Mouse (Mus musculus): ENCODE data around the gene Map4k4. TPM values are rescaled to one million over a fixed set of nuclear protein-coding genes. Genes with fewer than 3 reads are reported as not detected.
A peak's percentile ranks its signal among the peaks of the same experiment; 100 is the strongest.

Map4k4 gene
- polyA plus RNA-seq, 1 experiment from 2014 or later: 45.4 TPM

DNA sequence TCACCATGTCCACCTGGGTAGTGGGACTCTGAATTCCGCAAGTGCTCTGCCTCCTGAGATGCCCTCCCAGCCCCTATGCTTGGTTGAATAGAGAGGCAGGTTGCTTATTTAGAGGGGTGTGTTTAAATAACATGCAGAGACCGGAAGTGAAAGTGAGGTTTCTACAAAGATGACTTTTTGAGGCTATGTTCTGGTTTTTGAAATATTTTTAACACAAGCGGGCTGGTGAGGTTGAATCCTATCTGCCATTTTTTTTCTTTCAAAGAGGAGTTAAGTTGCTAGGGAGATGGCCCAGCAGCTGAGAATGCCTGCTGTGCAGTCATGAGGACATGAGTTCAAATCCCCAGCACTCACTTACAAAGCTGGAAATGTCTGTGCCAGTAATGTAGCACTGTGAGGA, 4.0 kb downstream of the Map4k4 start:
- no peak overlapping the region for H3K4me3 ChIP-seq

DNA sequence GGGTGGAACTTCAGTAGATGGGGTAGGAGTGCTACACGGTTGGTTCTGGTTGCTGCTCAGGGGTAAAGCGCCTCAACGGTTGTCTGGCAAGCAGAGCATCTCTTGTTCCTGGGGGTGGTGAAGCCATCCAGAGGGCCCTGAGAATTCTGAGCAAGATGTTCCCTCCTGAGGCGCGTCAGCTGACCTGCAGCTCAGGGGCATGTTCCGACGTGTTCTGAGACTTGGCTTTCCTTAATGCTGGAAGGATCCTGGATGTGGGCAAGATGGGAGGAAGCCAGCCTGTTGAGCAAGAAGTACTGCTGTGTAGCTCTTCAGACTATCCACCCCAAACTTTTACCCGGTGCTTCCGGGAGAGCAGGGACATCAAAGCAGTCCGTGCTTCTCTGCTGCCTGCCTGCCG, 6.2 kb downstream of the Map4k4 start:
- H3K4me3 ChIP-seq: no peak overlapping the region
- peaks cover 85% of the 10 kb centered on the region for H3K36me3 ChIP-seq
- no peak overlapping the region for H3K27ac ChIP-seq
- H3K27me3 ChIP-seq (ENCODE audit: low read depth, poor library complexity, severe bottlenecking): no peaks in the 10 kb centered on the region
- H3K4me1 ChIP-seq: peaks cover 58% of the 10 kb centered on the region
- 63% methylated on average over 11 of the region's 11 CpGs for WGBS
- no peak for DNase-seq (ENCODE audit: low spot score)
- H3K9me3 ChIP-seq (replicated peaks): no peaks in the 10 kb centered on the region

More for the DNA sequence above, 4.0 kb downstream of the Map4k4 start:
- DNase-seq (ENCODE audit: low spot score): no peak
- H3K36me3 ChIP-seq: peaks cover 63% of the 10 kb centered on the region
- no peak overlapping the region for H3K27ac ChIP-seq
- no peaks in the 10 kb centered on the region for H3K27me3 ChIP-seq (ENCODE audit: low read depth, poor library complexity, severe bottlenecking)
- no peaks in the 10 kb centered on the region for H3K9me3 ChIP-seq (replicated peaks)
- 98% methylated on average over 3 of the region's 3 CpGs for WGBS
- peaks cover 64% of the 10 kb centered on the region for H3K4me1 ChIP-seq

DNA sequence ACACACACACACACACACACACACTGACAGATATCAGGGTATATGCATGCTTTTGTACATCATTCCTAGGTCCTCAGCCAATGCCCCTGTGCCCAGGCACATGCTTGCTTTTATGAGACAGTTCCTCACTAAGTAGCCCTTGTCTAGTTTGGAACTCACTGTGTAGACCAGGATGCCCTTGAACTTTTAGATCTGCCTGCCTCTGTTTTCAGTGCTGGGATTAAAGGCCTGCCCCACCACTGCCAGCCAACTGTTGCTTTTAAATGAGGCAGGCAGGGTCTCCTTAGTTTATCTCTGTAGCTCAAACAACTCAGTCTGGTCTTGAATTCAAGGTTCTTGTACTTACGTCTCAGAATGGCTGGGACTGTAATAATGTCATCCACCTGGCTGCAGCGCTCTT, 8.3 kb downstream of the Map4k4 start:
- 94% methylated on average over 2 of the region's 2 CpGs for WGBS
- H3K36me3 ChIP-seq: peaks cover 95% of the 10 kb centered on the region
- peaks cover 42% of the 10 kb centered on the region for H3K4me1 ChIP-seq
- H3K27me3 ChIP-seq (ENCODE audit: low read depth, poor library complexity, severe bottlenecking): no peaks in the 10 kb centered on the region
- no peak overlapping the region for H3K4me3 ChIP-seq
- H3K9me3 ChIP-seq (replicated peaks): no peaks in the 10 kb centered on the region
- no peak overlapping the region for H3K27ac ChIP-seq
- DNase-seq (ENCODE audit: low spot score): no peak

DNA sequence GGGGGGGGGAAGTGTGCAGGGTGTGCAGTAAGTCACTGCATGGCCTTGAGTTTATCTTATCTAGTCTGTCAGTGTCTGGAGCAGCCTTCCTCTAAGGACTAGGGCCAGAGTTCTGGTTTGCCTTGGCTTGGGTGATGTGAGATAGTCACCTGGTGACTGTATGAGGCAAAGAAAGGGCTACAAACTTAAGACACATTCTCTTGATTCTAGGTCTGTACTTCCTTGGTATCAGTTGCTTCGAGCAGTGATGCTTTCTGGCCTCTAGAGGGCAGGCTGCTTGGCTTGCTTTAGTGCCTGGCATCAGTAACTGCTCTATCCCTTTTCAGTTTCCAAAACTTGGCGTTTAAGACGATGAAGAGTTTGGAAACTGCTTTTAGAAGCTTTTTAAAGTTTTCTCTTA, 10.7 kb downstream of the Map4k4 start:
- H3K36me3 ChIP-seq: peaks cover 96% of the 10 kb centered on the region
- DNase-seq (ENCODE audit: low spot score): no peak
- WGBS: 78% methylated on average over 3 of the region's 3 CpGs
- no peak overlapping the region for H3K4me3 ChIP-seq
- H3K9me3 ChIP-seq (replicated peaks): peaks cover 6% of the 10 kb centered on the region; the same call in 1 of the 2 replicates
- no peaks in the 10 kb centered on the region for H3K27me3 ChIP-seq (ENCODE audit: low read depth, poor library complexity, severe bottlenecking)
- H3K27ac ChIP-seq: no peak overlapping the region
- peaks cover 18% of the 10 kb centered on the region for H3K4me1 ChIP-seq

DNA sequence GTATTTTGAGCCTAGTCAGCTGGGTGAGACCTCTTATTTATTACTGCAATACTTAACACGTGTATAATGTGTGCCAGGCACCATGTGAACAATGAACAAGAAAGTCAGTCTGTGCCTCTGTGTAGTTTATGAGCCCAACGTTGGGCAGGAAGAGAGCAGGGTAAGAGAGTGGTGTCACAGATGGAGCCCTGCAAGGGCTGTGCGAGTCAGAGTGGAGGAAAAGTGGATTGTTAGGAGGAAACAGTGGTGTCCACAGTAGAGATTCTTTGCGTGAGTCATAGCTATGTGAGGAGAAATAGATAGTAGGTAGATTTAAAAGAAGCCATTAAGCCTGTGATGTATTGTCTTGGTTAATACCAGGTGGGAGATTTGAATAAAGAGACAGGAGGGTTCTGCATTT, 12.5 kb downstream of the Map4k4 start:
- 92% methylated on average over 4 of the region's 4 CpGs for WGBS
- peaks cover 82% of the 10 kb centered on the region for H3K36me3 ChIP-seq

DNA sequence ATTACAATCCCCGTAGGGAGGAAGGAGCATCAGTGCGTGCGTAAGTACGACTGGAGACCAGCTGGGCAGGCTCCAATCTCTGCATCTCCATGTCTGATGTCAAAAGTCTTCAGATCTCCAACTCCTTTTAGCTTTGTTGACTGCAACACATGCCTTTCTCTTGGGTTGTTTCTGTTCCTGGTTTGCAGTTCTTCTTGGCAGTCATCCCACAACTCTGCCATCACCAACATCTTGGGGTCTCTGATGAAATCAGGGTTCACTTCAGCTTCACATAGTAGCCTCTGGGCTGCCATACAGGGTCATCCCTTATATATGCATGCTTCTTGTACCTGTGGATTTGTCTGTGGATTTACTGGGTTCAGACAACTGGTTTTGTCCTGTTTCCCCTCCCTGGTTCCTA, 15.4 kb downstream of the Map4k4 start:
- Histone ChIP-seq H3K27me3 (ENCODE audit: low read depth, poor library complexity, severe bottlenecking) (no peaks in the 10 kb centered on the region), H3K9me3 (replicated peaks) (peaks cover 6% of the 10 kb centered on the region; the same call in 1 of the 2 replicates), H3K4me3 (no peak overlapping the region), H3K36me3 (peaks cover 71% of the 10 kb centered on the region), H3K4me1 (peaks cover 17% of the 10 kb centered on the region; the same call in 1 of the 2 replicates), H3K27ac (no peak overlapping the region)
- no peak for DNase-seq (ENCODE audit: low spot score)
- WGBS: 96% methylated on average over 4 of the region's 4 CpGs

More for the DNA sequence above, 12.5 kb downstream of the Map4k4 start:
- Histone ChIP-seq H3K4me3 (no peak overlapping the region), H3K27ac (no peak overlapping the region), H3K9me3 (replicated peaks) (peaks cover 6% of the 10 kb centered on the region; the same call in 1 of the 2 replicates), H3K4me1 (peaks cover 18% of the 10 kb centered on the region; the same call in 1 of the 2 replicates), H3K27me3 (ENCODE audit: low read depth, poor library complexity, severe bottlenecking) (no peaks in the 10 kb centered on the region)
- no peak for DNase-seq (ENCODE audit: low spot score)

DNA sequence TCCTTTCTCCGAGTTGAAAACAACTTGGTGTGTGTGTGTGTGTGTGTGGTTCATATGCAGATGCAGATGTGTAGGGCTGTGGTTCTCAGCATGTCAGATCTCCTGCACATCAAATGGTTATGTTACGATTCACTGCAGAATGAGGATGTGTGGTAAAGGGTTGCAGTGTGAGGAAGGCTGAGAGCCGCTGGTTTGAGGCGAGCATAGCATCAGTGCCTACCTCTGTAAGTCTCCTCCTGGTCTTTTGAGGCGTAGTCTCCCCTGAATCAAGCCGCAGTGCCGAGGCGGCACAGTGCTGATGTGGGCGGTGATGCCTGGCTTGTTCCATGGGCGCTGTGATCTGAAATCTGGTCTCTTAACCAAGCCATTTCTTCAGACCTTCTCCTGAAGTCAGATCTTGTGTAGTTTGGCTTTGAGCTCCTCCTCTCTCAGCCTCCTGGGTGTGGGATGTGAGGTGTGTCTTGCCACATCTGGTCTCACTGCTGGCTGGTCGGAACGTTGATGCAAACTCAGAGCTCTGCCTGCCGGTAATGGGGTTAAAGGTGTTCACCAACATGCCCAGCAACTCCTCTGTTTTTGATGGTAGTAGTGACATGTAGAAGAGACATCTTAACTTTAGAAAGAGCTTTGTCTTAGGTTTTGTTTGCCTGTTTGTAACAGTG, 17.3 kb downstream of the Map4k4 start:
- H3K4me3 ChIP-seq: no peak overlapping the region
- H3K9me3 ChIP-seq (replicated peaks): peaks cover 6% of the 10 kb centered on the region; the same call in 1 of the 2 replicates
- peaks cover 52% of the 10 kb centered on the region for H3K36me3 ChIP-seq
- H3K4me1 ChIP-seq: peaks cover 36% of the 10 kb centered on the region
- H3K27ac ChIP-seq: no peak overlapping the region
- no peaks in the 10 kb centered on the region for H3K27me3 ChIP-seq (ENCODE audit: low read depth, poor library complexity, severe bottlenecking)
- no peak for DNase-seq (ENCODE audit: low spot score)
- WGBS: 85% methylated on average over 13 of the region's 13 CpGs

DNA sequence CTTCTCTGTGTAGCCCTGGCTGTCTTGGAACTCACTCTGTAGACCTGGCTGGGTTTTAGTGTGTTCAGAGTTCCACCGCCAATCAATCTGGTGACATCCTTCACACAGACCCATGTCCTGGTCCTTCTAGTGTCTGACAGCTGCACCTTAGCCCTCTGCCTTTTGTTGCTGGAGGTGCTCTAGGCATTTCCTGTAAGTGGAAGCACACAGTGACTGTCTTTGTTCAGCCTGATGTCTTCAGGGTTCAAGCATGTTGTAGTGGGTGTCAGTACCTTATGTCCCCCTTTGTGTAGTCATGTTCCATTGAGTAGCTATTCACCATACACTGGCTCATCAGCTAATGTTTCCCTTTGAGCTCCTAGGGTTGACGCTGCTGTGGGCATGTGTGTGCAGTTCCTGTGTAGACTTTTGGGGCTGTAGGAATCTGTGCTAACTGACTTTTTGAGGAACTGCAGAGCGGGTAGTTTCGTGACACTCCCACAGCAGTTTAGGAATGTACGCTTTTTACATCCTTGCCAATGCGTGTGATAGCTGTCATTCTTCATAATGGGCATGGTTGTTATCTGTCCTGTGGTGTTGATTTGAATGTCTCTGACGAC, 17.9 kb downstream of the Map4k4 start:
- no peak overlapping the region for H3K27ac ChIP-seq
- H3K36me3 ChIP-seq: peaks cover 46% of the 10 kb centered on the region
- H3K4me1 ChIP-seq: peaks cover 42% of the 10 kb centered on the region
- WGBS: 89% methylated on average over 7 of the region's 7 CpGs
- no peak overlapping the region for H3K4me3 ChIP-seq
- H3K27me3 ChIP-seq (ENCODE audit: low read depth, poor library complexity, severe bottlenecking): no peaks in the 10 kb centered on the region
- DNase-seq (ENCODE audit: low spot score): no peak
- H3K9me3 ChIP-seq (replicated peaks): peaks cover 6% of the 10 kb centered on the region; the same call in 1 of the 2 replicates

DNA sequence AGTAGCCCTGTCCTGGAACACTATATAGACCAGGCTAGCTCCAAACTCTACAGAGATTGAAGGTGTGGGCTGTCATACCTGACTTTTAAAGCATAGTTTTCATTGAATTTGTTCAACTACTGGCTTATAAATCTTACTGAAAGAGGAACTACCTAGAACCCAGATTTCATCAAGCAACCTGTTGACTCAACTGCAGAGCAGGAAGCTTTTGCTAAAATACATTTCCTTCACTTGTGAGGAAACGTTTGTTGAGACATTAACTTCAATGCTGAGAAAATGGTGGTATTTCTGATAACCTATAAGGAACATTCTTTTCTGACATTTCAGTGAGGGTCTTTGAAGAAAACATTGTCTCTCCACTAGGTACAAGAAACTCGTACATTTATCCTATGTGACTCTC, 19.9 kb downstream of the Map4k4 start:
- 90% methylated on average over 2 of the region's 2 CpGs for WGBS
- Histone ChIP-seq H3K9me3 (replicated peaks) (no peaks in the 10 kb centered on the region), H3K27ac (no peak overlapping the region), H3K36me3 (peaks cover 38% of the 10 kb centered on the region), H3K27me3 (ENCODE audit: low read depth, poor library complexity, severe bottlenecking) (no peaks in the 10 kb centered on the region), H3K4me1 (peaks cover 55% of the 10 kb centered on the region), H3K4me3 (no peak overlapping the region)
- no peak for DNase-seq (ENCODE audit: low spot score)

DNA sequence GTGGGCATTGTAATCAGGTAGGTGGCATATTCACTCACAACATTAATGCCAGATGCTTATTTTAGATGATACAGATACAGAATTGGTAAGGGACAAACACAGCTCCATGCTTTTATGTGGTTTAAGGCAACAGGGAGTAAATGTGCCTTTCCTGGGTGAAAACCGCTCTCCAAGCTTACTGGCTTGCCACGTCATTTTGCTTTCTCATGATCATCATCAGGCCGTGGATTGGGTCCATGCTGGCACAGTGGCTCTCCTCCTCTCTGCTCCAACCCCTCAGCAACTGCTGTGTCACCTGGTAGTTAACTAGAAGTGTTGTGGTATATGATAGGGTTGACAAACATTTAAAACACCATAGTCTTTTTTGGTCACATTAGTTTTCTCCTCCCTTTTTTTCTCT, 21.3 kb downstream of the Map4k4 start:
- Histone ChIP-seq H3K27me3 (ENCODE audit: low read depth, poor library complexity, severe bottlenecking) (no peaks in the 10 kb centered on the region), H3K27ac (no peak overlapping the region), H3K4me3 (no peak overlapping the region), H3K36me3 (peaks cover 37% of the 10 kb centered on the region), H3K4me1 (peaks cover 62% of the 10 kb centered on the region), H3K9me3 (replicated peaks) (no peaks in the 10 kb centered on the region)
- 81% methylated on average over 3 of the region's 3 CpGs for WGBS
- no peak for DNase-seq (ENCODE audit: low spot score)

DNA sequence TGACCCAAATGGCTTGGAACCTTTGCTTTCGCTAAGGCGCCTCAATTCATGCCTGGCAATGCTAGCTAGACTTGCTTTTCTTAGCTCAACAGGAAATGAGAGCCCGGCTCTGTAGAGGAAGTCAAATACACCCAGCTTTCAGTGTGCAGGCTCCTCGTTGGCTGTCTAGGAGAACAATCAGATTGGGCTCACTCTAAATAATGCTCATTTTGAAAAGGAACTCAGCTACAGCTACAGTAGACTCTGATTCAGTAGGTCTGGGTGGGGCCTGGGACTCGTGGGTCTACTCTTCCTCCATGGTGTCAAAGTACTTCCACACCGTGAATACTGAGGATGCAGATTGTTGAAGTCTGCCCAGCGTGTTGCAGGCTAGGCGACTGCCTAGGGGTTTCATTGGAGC, 22.0 kb downstream of the Map4k4 start:
- H3K27ac ChIP-seq: no peak overlapping the region
- H3K4me3 ChIP-seq: no peak overlapping the region
- no peak for DNase-seq (ENCODE audit: low spot score)
- H3K36me3 ChIP-seq: peaks cover 37% of the 10 kb centered on the region
- H3K9me3 ChIP-seq (replicated peaks): no peaks in the 10 kb centered on the region
- 56% methylated on average over 8 of the region's 8 CpGs for WGBS
- no peaks in the 10 kb centered on the region for H3K27me3 ChIP-seq (ENCODE audit: low read depth, poor library complexity, severe bottlenecking)
- peaks cover 64% of the 10 kb centered on the region for H3K4me1 ChIP-seq

DNA sequence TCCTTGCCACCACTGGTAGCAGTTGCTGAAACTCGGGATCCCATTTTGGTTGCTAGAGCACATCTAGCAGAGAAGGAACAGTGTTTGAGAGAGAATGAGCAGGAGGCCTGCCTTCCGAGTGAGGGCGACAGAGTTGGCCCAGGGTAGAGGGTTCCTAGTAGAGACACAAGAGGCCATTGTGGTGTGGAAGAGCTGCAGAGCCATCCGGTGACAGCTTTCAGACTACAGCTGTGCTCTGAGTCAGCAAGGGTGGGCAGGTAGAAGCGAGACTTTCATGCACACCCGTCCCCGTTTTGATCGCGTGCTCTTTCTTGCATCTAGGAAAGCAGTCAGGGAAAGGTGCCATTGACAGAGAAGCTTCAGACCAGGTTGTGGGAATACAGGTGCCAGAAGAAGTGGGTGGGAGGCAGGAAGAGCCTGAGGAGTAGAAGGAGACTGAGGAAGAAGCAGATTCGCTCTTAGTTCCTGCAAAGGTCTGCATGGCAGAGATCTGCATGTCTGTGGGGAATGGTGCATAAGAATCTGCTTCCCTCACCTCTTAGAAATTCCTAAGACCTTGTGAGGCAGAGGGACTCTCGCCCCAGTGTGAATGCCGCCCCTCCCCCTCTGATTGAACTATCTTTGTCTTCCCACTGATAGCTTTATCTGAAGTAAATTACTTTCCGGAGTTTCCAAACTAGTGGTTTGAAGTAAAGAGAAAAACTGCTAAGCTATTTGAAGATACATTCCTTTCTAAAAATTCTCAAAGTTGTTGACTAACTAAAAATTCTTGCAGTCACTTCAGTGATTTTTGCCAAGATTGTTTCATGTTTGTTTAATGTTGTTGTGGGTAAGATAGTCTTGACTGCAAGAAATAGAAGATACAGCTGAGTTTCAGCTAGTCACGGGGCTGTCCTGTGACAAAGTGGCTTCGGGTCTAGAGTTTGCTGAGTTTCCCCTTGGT, 23.0 kb downstream of the Map4k4 start:
- WGBS: 30% methylated on average over 15 of the region's 15 CpGs
- Histone ChIP-seq H3K4me1 (peaks cover 56% of the 10 kb centered on the region), H3K36me3 (peaks cover 34% of the 10 kb centered on the region), H3K9me3 (replicated peaks) (no peaks in the 10 kb centered on the region), H3K27me3 (ENCODE audit: low read depth, poor library complexity, severe bottlenecking) (no peaks in the 10 kb centered on the region), H3K4me3 (no peak overlapping the region), H3K27ac (peak overlapping the region; percentile 25; the same call in 1 of the 2 replicates)
- DNase-seq (ENCODE audit: low spot score): no peak

DNA sequence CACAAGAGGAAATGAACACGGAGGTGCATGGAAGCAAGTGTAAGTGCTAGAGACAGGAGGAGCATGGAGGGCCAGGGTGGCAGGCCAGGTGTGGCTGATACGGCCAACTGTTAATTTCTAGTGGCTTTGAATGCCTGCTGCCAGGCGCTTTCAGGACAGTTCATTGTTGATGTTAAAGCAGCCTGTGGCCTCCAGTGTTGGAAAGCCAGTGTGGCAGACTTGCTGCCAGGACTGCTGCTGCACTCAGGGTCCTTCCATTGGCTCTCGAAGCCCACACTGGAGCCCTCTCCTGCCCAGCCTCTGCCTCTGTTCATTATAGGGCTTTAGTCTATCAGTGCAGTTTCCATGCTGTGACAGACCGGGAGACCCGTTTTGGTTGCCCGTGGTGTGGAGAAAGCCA, 30.3 kb downstream of the Map4k4 start:
- Histone ChIP-seq H3K36me3 (peaks cover 32% of the 10 kb centered on the region), H3K27ac (no peak overlapping the region), H3K27me3 (ENCODE audit: low read depth, poor library complexity, severe bottlenecking) (no peaks in the 10 kb centered on the region), H3K4me1 (peaks cover 70% of the 10 kb centered on the region), H3K9me3 (replicated peaks) (no peaks in the 10 kb centered on the region), H3K4me3 (no peak overlapping the region)
- DNase-seq (ENCODE audit: low spot score): no peak
- 70% methylated on average over 7 of the region's 7 CpGs for WGBS

Measured in limb, embryonic 10.5 days (tissue).